Mouse (Mus musculus): Measurements from ENCODE around the gene Mgmt. TPM values are rescaled to one million over a fixed set of nuclear protein-coding genes. Genes with fewer than 3 reads are reported as not detected.

The Mgmt gene
- polyA plus RNA-seq, 1 experiment from 2014 or later: 4.8 TPM

DNA sequence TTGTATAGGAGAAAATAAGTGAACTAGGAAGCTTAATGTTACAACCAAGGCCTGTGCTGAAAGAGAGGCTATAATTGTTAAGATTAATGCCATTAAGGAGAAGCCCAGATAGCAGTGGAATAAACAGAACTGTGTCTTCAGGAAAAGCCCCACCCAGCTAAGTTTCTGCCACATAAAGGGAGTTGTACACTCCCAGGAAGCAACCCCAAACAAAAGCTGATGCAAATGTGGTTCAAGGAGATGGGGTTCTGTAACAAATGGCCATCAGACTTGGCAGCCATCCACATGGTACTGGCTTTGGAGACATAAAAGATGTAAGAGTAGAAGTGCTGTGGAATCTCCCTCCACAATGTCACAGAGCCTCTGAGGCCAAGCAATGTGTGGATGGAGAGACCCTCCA lies 264.7 kb downstream of the Mgmt start:
- DNase-seq (ENCODE audit: low spot score): no peak
- no peaks in the 10 kb centered on the region for H3K27me3 ChIP-seq (ENCODE audit: insufficient read depth, poor library complexity, severe bottlenecking)
- no peak overlapping the region for H3K4me3 ChIP-seq
- H3K9me3 ChIP-seq: no peaks in the 10 kb centered on the region
- H3K27ac ChIP-seq: no peak overlapping the region
- H3K36me3 ChIP-seq: no peaks in the 10 kb centered on the region
- H3K4me1 ChIP-seq (replicated peaks): no peaks in the 10 kb centered on the region

DNA sequence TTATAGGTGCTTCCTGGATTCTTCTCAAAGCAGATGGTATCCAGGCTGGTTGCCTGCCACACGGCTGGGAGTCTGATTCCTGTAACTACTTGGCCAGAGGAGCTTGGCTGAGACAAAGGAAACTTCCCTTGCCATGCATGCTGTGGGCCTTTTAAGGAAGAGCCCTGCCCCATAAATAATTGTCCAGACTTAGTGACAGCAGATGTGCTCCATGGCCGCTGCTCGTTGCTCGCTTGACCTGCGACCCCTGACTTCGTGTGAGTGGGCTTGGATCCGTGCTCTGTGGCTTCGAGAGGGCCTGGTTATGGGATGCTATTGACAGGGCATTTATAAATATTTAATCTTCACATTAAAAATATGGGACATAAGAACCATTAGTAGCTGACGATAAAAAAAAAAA lies 277.9 kb downstream of the Mgmt start:
- peak overlapping the region; percentile 81 for H3K27ac ChIP-seq
- H3K4me1 ChIP-seq (replicated peaks): peaks cover 20% of the 10 kb centered on the region
- DNase-seq (ENCODE audit: low spot score): peak; percentile 43
- 41% methylated on average over 9 of the region's 9 CpGs for WGBS
- peaks cover 4% of the 10 kb centered on the region; the same call in 1 of the 2 replicates for H3K9me3 ChIP-seq
- no peak overlapping the region for H3K4me3 ChIP-seq
- H3K27me3 ChIP-seq (ENCODE audit: insufficient read depth, poor library complexity, severe bottlenecking): no peaks in the 10 kb centered on the region
- no peaks in the 10 kb centered on the region for H3K36me3 ChIP-seq
